Mouse (Mus musculus): ENCODE data around the gene Hic2.

- TF ChIP-seq POLR2A (IDR thresholded peaks at IDR 0.05; ENCODE audit: low read depth, low read length), result no peak
- no peak for TF ChIP-seq CTCF (IDR thresholded peaks at IDR 0.05; ENCODE audit: extremely low read depth, insufficient read length, insufficient replicate concordance, low read depth, low read length)
Observed at GRCm38 (mm10) chr16:17225584-17225983, 7.8 kb upstream of the Hic2 start.
